Mouse (Mus musculus): ENCODE results near the gene Gpr34. TPM values are rescaled to one million over a fixed set of nuclear protein-coding genes. Genes with fewer than 3 reads are reported as not detected.

Gene Gpr34
- polyA plus RNA-seq, 1 experiment from 2014 or later = 2.4 TPM

- no peak overlapping the region for H3K4me2 ChIP-seq (ENCODE audit: low read depth, low read length)
- H3K27me3 ChIP-seq (ENCODE audit: control insufficient read depth, insufficient read depth, low read length) = no peaks in the 10 kb centered on the region
- no peaks in the 10 kb centered on the region for H3K9me3 ChIP-seq (replicated peaks; ENCODE audit: control insufficient read depth, low read length)
- H3K27ac ChIP-seq (ENCODE audit: low read length) = no peak overlapping the region
- no peak overlapping the region for H3K4me3 ChIP-seq (replicated peaks; ENCODE audit: low read length)
- WGBS = 79% methylated on average over 2 of the region's 2 CpGs
- no peak for ATAC-seq (ENCODE audit: insufficient read depth, low FRiP score)
- no peak overlapping the region for H3K9ac ChIP-seq (ENCODE audit: low read length)
- H3K4me1 ChIP-seq (ENCODE audit: control insufficient read depth, insufficient read depth, low read length) = no peaks in the 10 kb centered on the region
- H3K36me3 ChIP-seq (ENCODE audit: control insufficient read depth, insufficient read depth, low read length) = no peaks in the 10 kb centered on the region
Measured at GRCm38 (mm10) chrX:13688356-13688755, 56.5 kb downstream of the Gpr34 start.

Small RNA genes lying within 50 kb of the gene (microRNA-seq; reads per million reads assigned to microRNA genes)
- not detected for gene Gm25246

Other genes with a start within 250 kb of the Gpr34 start
- gene Nyx, start 166.0 kb upstream of the Gpr34 start, polyA plus RNA-seq (2015; fragmentation: Nextera tagmentation; extraction: Ambion mirVana) = 0.06 TPM in 2 replicates
- 0.35 TPM in 2 replicates for gene Gpr82, start 29.3 kb downstream of the Gpr34 start, polyA plus RNA-seq (2015; fragmentation: Nextera tagmentation; extraction: Ambion mirVana)
- gene Cask, start 219.3 kb downstream of the Gpr34 start, polyA plus RNA-seq (2015; fragmentation: Nextera tagmentation; extraction: Ambion mirVana) = 14.8 and 15.2 TPM in 2 replicates